Mouse (Mus musculus): ENCODE data around the gene Ifnl3.

GRCm38 (mm10) chr7:28476191-28476590 is 46.4 kb upstream of the Ifnl3 start:
- TF ChIP-seq CTCF (IDR thresholded peaks at IDR 0.05; ENCODE audit: low read depth) (no peak), EP300 (IDR thresholded peaks at IDR 0.05; ENCODE audit: low read depth) (no peak)
